Comparison of ENCODE assay signal across 14 mouse cellular contexts in the genomic region with DNA sequence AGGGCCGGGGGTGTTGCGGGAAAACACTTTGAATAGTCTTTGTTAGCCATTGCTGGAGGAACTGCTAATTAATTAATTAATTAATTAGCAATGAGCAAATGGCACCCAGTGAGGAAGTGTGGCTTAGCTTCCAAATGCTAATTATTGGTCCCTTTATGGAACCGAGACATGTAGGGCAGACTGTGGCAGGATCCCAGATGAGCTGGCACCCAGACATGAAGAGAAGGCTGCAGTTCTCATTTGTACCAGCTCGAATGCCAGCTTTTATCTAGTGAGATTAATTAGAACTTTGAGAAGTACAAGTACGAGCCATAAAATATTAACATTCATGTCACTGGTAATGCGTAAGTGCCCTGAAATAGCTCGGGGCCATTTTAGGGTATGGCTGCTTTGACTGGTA. TPM values are rescaled to one million over a fixed set of nuclear protein-coding genes. Genes with fewer than 3 reads are reported as not detected.
DNase-seq lines count a peak whose midpoint lies in the region; ATAC-seq lines count a peak whose summit lies in the region.
"Had no signal": no experiment of that assay in that cellular context is flagged by ENCODE, and none has a peak within 500 bp of the region (broad histone marks: within the 10 kb centered on the region; RNA-seq: fewer than 3 reads in every experiment).

No protein-coding gene starts in this region.

- no peaks in the 10 kb centered on the region for H3K9me3 ChIP-seq in forebrain, embryonic 11.5 days (ENCODE audit: control insufficient read depth, low read length)
- no peaks in the 10 kb centered on the region for H3K9me3 ChIP-seq in forebrain, embryonic 10.5 days
- H3K9me3 ChIP-seq: embryonic facial prominence, embryonic 15.5 days; limb, embryonic 15.5 days; midbrain, embryonic 13.5 days had no signal

- no peaks in the 10 kb centered on the region for H3K36me3 ChIP-seq in forebrain, embryonic 11.5 days (ENCODE audit: control insufficient read depth, insufficient read depth, low read length)
- peaks cover 5% of the 10 kb centered on the region; the same call in 1 of the 2 replicates for H3K36me3 ChIP-seq in forebrain, embryonic 10.5 days (replicated peaks)
- H3K36me3 ChIP-seq: embryonic facial prominence, embryonic 15.5 days; limb, embryonic 15.5 days; midbrain, embryonic 13.5 days had no signal

- WGBS in forebrain, embryonic 11.5 days, result 61% methylated on average over 7 of the region's 7 CpGs
- WGBS in forebrain, embryonic 10.5 days, result 92% methylated on average over 7 of the region's 7 CpGs

- H3K27me3 ChIP-seq in forebrain, embryonic 11.5 days (ENCODE audit: control insufficient read depth, insufficient read depth, low read length), result no peaks in the 10 kb centered on the region
- H3K27me3 ChIP-seq in forebrain, embryonic 10.5 days (ENCODE audit: poor library complexity, severe bottlenecking), result peaks cover 25% of the 10 kb centered on the region
- H3K27me3 ChIP-seq: embryonic facial prominence, embryonic 15.5 days; limb, embryonic 15.5 days; midbrain, embryonic 13.5 days had no signal

- H3K27ac ChIP-seq in forebrain, embryonic 11.5 days (ENCODE audit: low read depth, low read length), result no peak overlapping the region
- no peak overlapping the region for H3K27ac ChIP-seq in forebrain, embryonic 10.5 days
- H3K27ac ChIP-seq: embryonic facial prominence, embryonic 15.5 days; limb, embryonic 15.5 days; midbrain, embryonic 13.5 days had no signal

- no peak overlapping the region for H3K9ac ChIP-seq in forebrain, embryonic 11.5 days (ENCODE audit: low read length)
- H3K9ac ChIP-seq: embryonic facial prominence, embryonic 15.5 days; limb, embryonic 15.5 days; midbrain, embryonic 13.5 days had no signal

- ATAC-seq in forebrain, embryonic 11.5 days (replicated peaks; ENCODE audit: low FRiP score), result 0 out of 2 replicates have a peak, but pooled peaks have one; percentile 30
- ATAC-seq in erythroid progenitor cell, adult 5-6 weeks (replicated peaks; ENCODE audit: low FRiP score, poor library complexity, severe bottlenecking), result no peak
- ATAC-seq: midbrain, embryonic 13.5 days had no signal

- H3K4me1 ChIP-seq in forebrain, embryonic 11.5 days (replicated peaks; ENCODE audit: control insufficient read depth, insufficient read depth, low read length), result peaks cover 8% of the 10 kb centered on the region; the same call in 1 of the 2 replicates
- H3K4me1 ChIP-seq in forebrain, embryonic 10.5 days, result peaks cover 33% of the 10 kb centered on the region

- DNase-seq in forebrain, embryonic 11.5 days (ENCODE audit: low spot score), result no peak
- DNase-seq in forebrain, embryonic 10.5 days (ENCODE audit: extremely low spot score, low spot score), result no peak
- peak; percentile 39 for DNase-seq in brain, embryonic 18.5 days (ENCODE audit: low read depth, low spot score)
- peak; percentile 30 to 81 for DNase-seq in layer of hippocampus, adult 18-20 months (ENCODE audit: low spot score in 2 of 2)
- DNase-seq in left cerebral cortex, postnatal 4 days, result peak; percentile 22
- DNase-seq in gastrocnemius, postnatal 25 days, result no peak
- no peak for DNase-seq in thymus, postnatal 0 days (ENCODE audit: low spot score)
- DNase-seq: cerebellum, postnatal 36 days; kidney, postnatal 25 days; spleen, adult 18-20 months had no signal

- intact Hi-C loops in left cerebral cortex, postnatal 4 days (cut with DNase I), result no loop called here

- no peak overlapping the region for H3K4me3 ChIP-seq in forebrain, embryonic 11.5 days (ENCODE audit: low read depth, low read length)
- no peak overlapping the region for H3K4me3 ChIP-seq in forebrain, embryonic 10.5 days
- H3K4me3 ChIP-seq: embryonic facial prominence, embryonic 15.5 days; limb, embryonic 15.5 days; midbrain, embryonic 13.5 days had no signal

- no peak overlapping the region for H3K4me2 ChIP-seq in forebrain, embryonic 11.5 days (ENCODE audit: low read depth, low read length, severe bottlenecking)
- H3K4me2 ChIP-seq: embryonic facial prominence, embryonic 15.5 days; limb, embryonic 15.5 days; midbrain, embryonic 13.5 days had no signal

RNA-seq across cellular contexts. Expression of a gene that starts 53.2 kb away (rescaled TPM):
- polyA plus RNA-seq in forebrain, embryonic 11.5 days (2014; fragmentation: Nextera tagmentation; extraction: Ambion mirVana), result 14.9 and 19.8 TPM in 2 replicates
- 20.7 and 22.7 TPM in 2 replicates for polyA plus RNA-seq in forebrain, embryonic 10.5 days (2016; fragmentation: Nextera tagmentation; extraction: Ambion mirVana)
- total RNA-seq in layer of hippocampus, adult 18-20 months (2021), result 1 to 10 TPM; 6.0 to 6.2 TPM
- total RNA-seq in left cerebral cortex, postnatal 4 days (2021), result 1 to 10 TPM; 5.6 to 7.9 TPM
- 1 to 10 TPM; 2.4 to 3.2 TPM for total RNA-seq in gastrocnemius, postnatal 25 days (2021)
- 5.1 and 5.6 TPM in 2 replicates for polyA plus RNA-seq in thymus, postnatal 0 days (2015; fragmentation: Nextera tagmentation; extraction: Ambion mirVana)
- 4.6 and 18.0 TPM in 2 replicates for total RNA-seq in erythroid progenitor cell, adult 5-6 weeks (2015; ENCODE audit: low replicate concordance)
- total RNA-seq in erythroid progenitor cell, adult 5-6 weeks (2017; ENCODE audit: low replicate concordance), result 6.9 and 13.6 TPM in 2 replicates

Comparison
In these comparisons a context has a peak if more than half of its experiments do, and no peak if none do; other contexts are left out.
1. DNase-seq: peak in brain, embryonic 18.5 days (single experiment), layer of hippocampus, adult 18-20 months (2 of 2) and left cerebral cortex, postnatal 4 days (single experiment); none in forebrain, embryonic 11.5 days (single experiment), forebrain, embryonic 10.5 days (single experiment), gastrocnemius, postnatal 25 days (single experiment) and thymus, postnatal 0 days (single experiment).